Mouse (Mus musculus): ENCODE results near the gene Arhgef3. TPM values are rescaled to one million over a fixed set of nuclear protein-coding genes. Genes with fewer than 3 reads are reported as not detected.

Gene Arhgef3
- polyA plus RNA-seq, 1 experiment from 2014 or later, result 12.8 TPM

GRCm38 (mm10) chr14:27175343-27175742 lies 60.6 kb downstream of the Arhgef3 start:
- no peaks in the 10 kb centered on the region for H3K27me3 ChIP-seq (ENCODE audit: control insufficient read depth, insufficient read depth, low read depth, low read length)
- no peak overlapping the region for H3K9ac ChIP-seq (ENCODE audit: low read length)
- peaks cover 18% of the 10 kb centered on the region for H3K4me1 ChIP-seq (replicated peaks; ENCODE audit: control insufficient read depth, insufficient read depth, low read length)
- H3K4me3 ChIP-seq (ENCODE audit: low read length), result no peak overlapping the region
- no peak for ATAC-seq (ENCODE audit: low read depth)
- WGBS, result 63% methylated on average over 11 of the region's 11 CpGs
- no peaks in the 10 kb centered on the region for H3K36me3 ChIP-seq (ENCODE audit: control insufficient read depth, insufficient read depth, low read length)
- no peaks in the 10 kb centered on the region for H3K9me3 ChIP-seq (ENCODE audit: control insufficient read depth, low read length)
- H3K4me2 ChIP-seq (ENCODE audit: low read depth, low read length), result no peak overlapping the region
- no peak overlapping the region for H3K27ac ChIP-seq (ENCODE audit: low read length)

DNA sequence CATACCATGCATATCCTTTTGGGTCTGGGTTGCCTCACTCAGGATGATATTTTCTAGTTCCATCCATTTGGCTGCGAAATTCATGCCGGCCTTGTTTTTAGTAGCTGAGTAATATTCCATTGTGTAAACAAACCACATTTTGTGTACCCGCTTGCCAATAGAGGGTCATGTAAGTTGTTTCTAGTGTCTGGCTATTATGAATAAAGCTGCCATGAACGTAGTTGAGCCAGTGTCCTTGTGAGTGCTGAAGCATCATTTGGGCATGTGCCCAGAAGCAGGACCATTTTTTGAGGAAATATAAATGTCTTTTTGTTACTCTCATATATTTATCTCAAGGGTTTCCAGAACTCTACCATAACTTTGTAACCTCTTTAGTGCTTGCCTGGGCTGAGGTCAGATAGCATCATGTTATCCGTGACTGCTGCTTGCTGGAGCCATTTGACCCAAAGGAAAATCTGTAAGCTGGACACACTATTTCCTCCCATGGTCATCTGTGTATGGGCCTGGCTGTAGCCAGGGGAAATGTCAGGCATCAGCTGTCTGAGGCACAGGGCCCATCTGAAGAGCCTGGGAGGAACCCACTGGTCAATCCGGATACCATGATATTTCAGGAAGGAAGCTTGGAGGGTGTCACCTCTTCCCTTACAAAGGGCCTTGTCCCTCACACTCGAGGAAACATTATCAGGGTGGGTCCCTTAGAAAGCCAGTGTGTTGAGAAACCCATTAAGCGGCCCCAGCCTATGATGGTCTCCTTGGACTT lies 63.3 kb downstream of the Arhgef3 start:
- Histone ChIP-seq H3K4me1 (replicated peaks; ENCODE audit: control insufficient read depth, insufficient read depth, low read length) (peaks cover 30% of the 10 kb centered on the region), H3K36me3 (ENCODE audit: control insufficient read depth, insufficient read depth, low read length) (no peaks in the 10 kb centered on the region), H3K9me3 (ENCODE audit: control insufficient read depth, low read length) (no peaks in the 10 kb centered on the region), H3K27me3 (ENCODE audit: control insufficient read depth, insufficient read depth, low read depth, low read length) (no peaks in the 10 kb centered on the region), H3K9ac (ENCODE audit: low read length) (no peak overlapping the region), H3K4me2 (ENCODE audit: low read depth, low read length) (no peak overlapping the region), H3K4me3 (ENCODE audit: low read length) (no peak overlapping the region), H3K27ac (ENCODE audit: low read length) (peak overlapping the region; percentile 51; the same call in 1 of the 2 replicates)
- peak; percentile 28; the same call in 1 of the 2 replicates for ATAC-seq (ENCODE audit: low read depth)
- WGBS, result 72% methylated on average over 8 of the region's 8 CpGs

DNA sequence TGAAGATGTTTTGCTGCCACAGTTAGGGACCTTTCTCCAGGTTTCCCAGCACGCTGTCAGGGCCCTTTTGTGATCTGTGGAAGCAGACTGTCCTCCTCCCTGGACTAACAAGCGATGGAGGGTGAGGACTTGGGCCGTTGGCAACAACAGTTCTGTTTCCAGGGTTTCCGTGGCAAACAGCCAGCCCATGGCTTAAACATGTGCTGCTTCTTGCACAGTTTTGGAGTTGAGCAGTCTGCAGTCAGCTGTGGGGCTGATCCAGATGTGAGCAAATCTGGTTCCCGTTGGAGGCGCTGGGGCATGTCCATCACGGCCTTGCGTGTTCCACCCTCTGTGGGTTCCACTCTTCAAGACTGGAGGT lies 63.8 kb downstream of the Arhgef3 start:
- H3K36me3 ChIP-seq (ENCODE audit: control insufficient read depth, insufficient read depth, low read length), result no peaks in the 10 kb centered on the region
- no peak overlapping the region for H3K4me2 ChIP-seq (ENCODE audit: low read depth, low read length)
- no peak overlapping the region for H3K9ac ChIP-seq (ENCODE audit: low read length)
- H3K9me3 ChIP-seq (ENCODE audit: control insufficient read depth, low read length), result no peaks in the 10 kb centered on the region
- WGBS, result 55% methylated on average over 8 of the region's 8 CpGs
- no peaks in the 10 kb centered on the region for H3K27me3 ChIP-seq (ENCODE audit: control insufficient read depth, insufficient read depth, low read depth, low read length)
- no peak overlapping the region for H3K4me3 ChIP-seq (ENCODE audit: low read length)
- ATAC-seq (ENCODE audit: low read depth), result peak; percentile 69
- peak overlapping the region; percentile 51; the same call in 1 of the 2 replicates for H3K27ac ChIP-seq (ENCODE audit: low read length)
- peaks cover 27% of the 10 kb centered on the region for H3K4me1 ChIP-seq (replicated peaks; ENCODE audit: control insufficient read depth, insufficient read depth, low read length)

GRCm38 (mm10) chr14:27179771-27180170 lies 65.1 kb downstream of the Arhgef3 start:
- 61% methylated on average over 7 of the region's 7 CpGs for WGBS
- Histone ChIP-seq H3K4me2 (ENCODE audit: low read depth, low read length) (no peak overlapping the region), H3K27me3 (ENCODE audit: control insufficient read depth, insufficient read depth, low read depth, low read length) (no peaks in the 10 kb centered on the region), H3K27ac (ENCODE audit: low read length) (no peak overlapping the region), H3K9ac (ENCODE audit: low read length) (no peak overlapping the region), H3K36me3 (ENCODE audit: control insufficient read depth, insufficient read depth, low read length) (no peaks in the 10 kb centered on the region), H3K4me1 (replicated peaks; ENCODE audit: control insufficient read depth, insufficient read depth, low read length) (peaks cover 18% of the 10 kb centered on the region), H3K9me3 (ENCODE audit: control insufficient read depth, low read length) (no peaks in the 10 kb centered on the region), H3K4me3 (ENCODE audit: low read length) (no peak overlapping the region)
- ATAC-seq (ENCODE audit: low read depth), result no peak

DNA sequence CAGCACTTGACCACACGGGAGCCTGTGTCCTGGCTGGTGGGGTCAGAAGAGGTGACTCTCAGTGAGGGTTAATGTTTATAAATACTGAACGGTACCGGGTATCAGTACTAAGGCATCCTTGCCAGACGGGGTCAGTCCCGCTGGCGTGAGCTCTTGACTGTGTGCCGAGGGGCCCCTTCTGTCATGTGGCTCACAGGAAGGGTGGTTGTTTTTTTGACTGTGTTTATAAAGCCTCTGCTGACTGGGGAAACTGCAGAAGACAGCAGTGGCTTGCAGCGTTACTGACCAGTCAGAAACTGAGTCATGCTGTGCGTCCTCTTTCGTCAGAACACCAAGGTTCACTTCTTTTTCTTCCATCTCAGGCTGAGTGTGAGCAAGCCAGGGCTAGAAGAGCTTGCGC lies 67.4 kb downstream of the Arhgef3 start:
- H3K9me3 ChIP-seq (ENCODE audit: control insufficient read depth, low read length), result no peaks in the 10 kb centered on the region
- H3K27me3 ChIP-seq (ENCODE audit: control insufficient read depth, insufficient read depth, low read depth, low read length), result no peaks in the 10 kb centered on the region
- H3K4me2 ChIP-seq (ENCODE audit: low read depth, low read length), result peak overlapping the region; percentile 8; the same call in 1 of the 2 replicates
- H3K36me3 ChIP-seq (ENCODE audit: control insufficient read depth, insufficient read depth, low read length), result no peaks in the 10 kb centered on the region
- no peak overlapping the region; the same call in 1 of the 2 replicates for H3K9ac ChIP-seq (ENCODE audit: low read length)
- H3K27ac ChIP-seq (ENCODE audit: low read length), result peak overlapping the region; percentile 59
- peak; percentile 46 for ATAC-seq (ENCODE audit: low read depth)
- H3K4me3 ChIP-seq (ENCODE audit: low read length), result no peak overlapping the region
- H3K4me1 ChIP-seq (replicated peaks; ENCODE audit: control insufficient read depth, insufficient read depth, low read length), result peaks cover 16% of the 10 kb centered on the region
- 27% methylated on average over 11 of the region's 11 CpGs for WGBS

DNA sequence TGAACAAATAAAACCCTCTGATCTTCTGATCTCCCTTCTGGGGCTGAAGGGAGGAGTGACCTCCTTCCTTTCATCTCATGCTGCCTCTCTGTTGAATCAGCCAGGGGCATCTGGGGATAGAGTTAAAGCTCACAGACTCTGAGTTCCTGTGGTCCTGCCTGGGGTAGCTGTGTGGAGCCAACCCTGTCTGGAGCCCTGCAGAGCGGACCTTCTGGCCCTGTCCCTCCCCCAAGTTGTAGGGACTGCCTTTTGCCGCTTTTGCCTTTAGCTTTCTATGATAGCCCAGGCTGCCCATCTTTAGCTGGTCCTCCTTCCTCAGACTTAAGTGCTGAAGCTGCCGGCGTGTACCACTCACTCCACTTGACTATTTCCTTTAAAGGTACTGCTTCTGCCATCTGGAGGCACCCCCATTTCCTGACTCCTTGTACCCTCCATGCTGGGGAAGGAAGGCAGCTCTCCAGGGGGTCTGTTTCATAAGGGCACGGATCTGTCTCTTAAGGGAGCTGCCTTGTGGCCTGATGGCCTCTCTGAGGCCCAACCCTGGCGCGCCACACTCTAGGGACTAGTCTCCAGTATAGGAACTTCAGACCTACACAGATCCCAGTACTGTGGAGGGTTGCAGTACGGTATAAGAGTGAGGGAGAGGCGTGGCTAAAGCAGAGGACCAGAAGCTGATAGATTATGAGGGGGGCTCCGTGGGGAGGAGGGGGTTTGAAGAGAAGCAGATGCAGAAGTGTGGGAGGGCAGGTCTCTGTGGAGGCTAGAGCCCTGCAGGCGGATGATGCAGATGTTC lies 68.1 kb downstream of the Arhgef3 start:
- Histone ChIP-seq H3K9ac (ENCODE audit: low read length) (no peak overlapping the region), H3K27ac (ENCODE audit: low read length) (peak overlapping the region; percentile 59; the same call in 1 of the 2 replicates), H3K9me3 (ENCODE audit: control insufficient read depth, low read length) (no peaks in the 10 kb centered on the region), H3K36me3 (ENCODE audit: control insufficient read depth, insufficient read depth, low read length) (no peaks in the 10 kb centered on the region), H3K4me3 (ENCODE audit: low read length) (no peak overlapping the region), H3K4me1 (replicated peaks; ENCODE audit: control insufficient read depth, insufficient read depth, low read length) (peaks cover 16% of the 10 kb centered on the region), H3K4me2 (ENCODE audit: low read depth, low read length) (no peak overlapping the region), H3K27me3 (ENCODE audit: control insufficient read depth, insufficient read depth, low read depth, low read length) (no peaks in the 10 kb centered on the region)
- no peak for ATAC-seq (ENCODE audit: low read depth)
- WGBS, result 61% methylated on average over 11 of the region's 11 CpGs

DNA sequence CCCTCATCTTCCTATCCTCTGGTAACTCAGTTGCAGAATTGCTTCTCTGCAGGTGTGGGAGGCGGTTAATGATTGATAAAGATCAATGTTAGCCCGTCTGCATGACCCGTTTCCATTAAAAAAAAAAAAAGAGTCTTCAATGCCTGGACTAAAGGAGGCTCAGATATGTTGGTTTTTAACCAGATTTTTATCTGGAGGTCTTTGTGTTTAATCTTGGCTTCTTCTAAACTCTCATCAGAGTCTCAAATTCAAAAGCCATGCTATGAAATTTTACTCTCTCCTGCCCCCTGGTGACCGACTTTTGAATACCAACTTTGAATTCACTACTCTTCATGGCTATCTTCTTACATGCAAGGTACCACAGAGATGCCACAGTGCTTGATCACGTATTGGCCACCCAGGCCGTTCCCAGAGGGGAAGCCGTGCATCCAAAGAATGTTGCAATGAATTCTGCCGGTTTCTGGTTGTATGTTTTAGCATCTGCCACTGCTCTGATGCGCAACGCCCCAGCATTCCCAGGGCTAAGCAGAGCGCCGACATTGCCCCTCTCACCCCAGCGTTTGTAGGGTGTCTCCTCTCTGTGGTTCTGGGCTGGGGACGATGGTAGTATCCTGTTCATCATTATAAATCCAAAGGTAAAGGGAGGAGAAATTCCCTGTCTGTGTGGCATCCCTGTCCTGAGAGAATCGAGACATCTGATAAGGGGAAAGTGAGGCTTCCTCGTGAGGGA lies 69.0 kb downstream of the Arhgef3 start:
- no peaks in the 10 kb centered on the region for H3K27me3 ChIP-seq (ENCODE audit: control insufficient read depth, insufficient read depth, low read depth, low read length)
- H3K4me2 ChIP-seq (ENCODE audit: low read depth, low read length), result no peak overlapping the region
- H3K36me3 ChIP-seq (ENCODE audit: control insufficient read depth, insufficient read depth, low read length), result no peaks in the 10 kb centered on the region
- 59% methylated on average over 16 of the region's 16 CpGs for WGBS
- peaks cover 15% of the 10 kb centered on the region for H3K4me1 ChIP-seq (replicated peaks; ENCODE audit: control insufficient read depth, insufficient read depth, low read length)
- no peak overlapping the region for H3K27ac ChIP-seq (ENCODE audit: low read length)
- ATAC-seq (ENCODE audit: low read depth), result no peak
- no peak overlapping the region for H3K9ac ChIP-seq (ENCODE audit: low read length)
- H3K4me3 ChIP-seq (ENCODE audit: low read length), result no peak overlapping the region
- H3K9me3 ChIP-seq (ENCODE audit: control insufficient read depth, low read length), result no peaks in the 10 kb centered on the region

DNA sequence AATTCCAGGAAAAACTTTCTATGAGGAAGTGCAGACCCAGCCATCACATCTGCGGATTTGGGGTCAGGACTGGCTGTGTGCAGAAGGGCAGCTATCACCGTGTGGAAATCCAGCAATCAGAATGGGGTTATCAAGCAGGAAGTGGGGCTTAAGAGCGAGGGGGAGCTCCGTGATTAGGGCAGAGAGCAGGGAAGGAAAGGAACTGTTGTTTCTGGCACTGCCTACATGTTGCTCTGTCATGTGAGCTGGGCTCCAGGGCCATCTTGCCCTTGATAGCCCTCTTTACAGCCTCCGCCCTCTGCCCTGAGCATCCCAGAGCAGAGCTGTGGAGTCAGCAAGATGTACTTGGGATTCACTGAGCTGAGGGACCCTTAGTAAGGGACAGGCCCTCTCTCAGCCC lies 71.2 kb downstream of the Arhgef3 start:
- no peaks in the 10 kb centered on the region for H3K27me3 ChIP-seq (ENCODE audit: control insufficient read depth, insufficient read depth, low read depth, low read length)
- ATAC-seq (ENCODE audit: low read depth), result no peak
- 42% methylated on average over 5 of the region's 5 CpGs for WGBS
- H3K4me2 ChIP-seq (ENCODE audit: low read depth, low read length), result no peak overlapping the region
- no peak overlapping the region for H3K27ac ChIP-seq (ENCODE audit: low read length)
- H3K4me1 ChIP-seq (replicated peaks; ENCODE audit: control insufficient read depth, insufficient read depth, low read length), result peaks cover 12% of the 10 kb centered on the region
- H3K36me3 ChIP-seq (ENCODE audit: control insufficient read depth, insufficient read depth, low read length), result no peaks in the 10 kb centered on the region
- no peak overlapping the region for H3K9ac ChIP-seq (ENCODE audit: low read length)
- H3K9me3 ChIP-seq (ENCODE audit: control insufficient read depth, low read length), result no peaks in the 10 kb centered on the region
- no peak overlapping the region for H3K4me3 ChIP-seq (ENCODE audit: low read length)

GRCm38 (mm10) chr14:27186596-27186995 lies 71.9 kb downstream of the Arhgef3 start:
- ATAC-seq (ENCODE audit: low read depth), result no peak
- H3K9me3 ChIP-seq (ENCODE audit: control insufficient read depth, low read length), result no peaks in the 10 kb centered on the region

More at GRCm38 (mm10) chr14:27186596-27186995, 71.9 kb downstream of the Arhgef3 start:
- no peak overlapping the region for H3K4me2 ChIP-seq (ENCODE audit: low read depth, low read length)
- 71% methylated on average over 4 of the region's 4 CpGs for WGBS
- H3K36me3 ChIP-seq (ENCODE audit: control insufficient read depth, insufficient read depth, low read length), result no peaks in the 10 kb centered on the region
- no peak overlapping the region for H3K27ac ChIP-seq (ENCODE audit: low read length)
- no peak overlapping the region for H3K4me3 ChIP-seq (ENCODE audit: low read length)
- peaks cover 12% of the 10 kb centered on the region for H3K4me1 ChIP-seq (replicated peaks; ENCODE audit: control insufficient read depth, insufficient read depth, low read length)
- no peaks in the 10 kb centered on the region for H3K27me3 ChIP-seq (ENCODE audit: control insufficient read depth, insufficient read depth, low read depth, low read length)
- H3K9ac ChIP-seq (ENCODE audit: low read length), result no peak overlapping the region
